Mouse (Mus musculus) frontal cortex, postnatal 36 days (tissue): ENCODE data around the gene Coro1b.
"Not testable (repeated sequence)": the region's sequence is repeated elsewhere in the genome, so short reads cannot be mapped to it uniquely, and the experiment has no call there.

ENCODE experiments used
- DNase-seq, 2 experiments: peaks; one replicate each; pipeline ENCODE4 v3.0.0; 2022; ENCODE audit warnings: low spot score in 2 of 2

The Coro1b gene

GRCm38 (mm10) chr19:4120496-4120895 is 27.9 kb upstream of the Coro1b start:
- no peak for DNase-seq

- DNase-seq: peak; percentile 97 to 98
Measured at GRCm38 (mm10) chr19:4121097-4121805, 27.2 kb upstream of the Coro1b start.

GRCm38 (mm10) chr19:4121896-4122295 is 26.5 kb upstream of the Coro1b start:
- not testable (repeated sequence) for DNase-seq

GRCm38 (mm10) chr19:4122411-4123370 is 25.7 kb upstream of the Coro1b start:
- no peak for DNase-seq

- no peak for DNase-seq
Measured at GRCm38 (mm10) chr19:4124432-4124831, 24.0 kb upstream of the Coro1b start.

- peak in 1 of 2 experiments; percentile 43 for DNase-seq
Measured at GRCm38 (mm10) chr19:4125268-4125667, 23.2 kb upstream of the Coro1b start.

- peak; percentile 96 to 97 for DNase-seq
Measured at GRCm38 (mm10) chr19:4125741-4126696, 22.4 kb upstream of the Coro1b start, which contains the start of gene Aip. TSS of gene Aip (minus strand) at chr19:4125858.

- DNase-seq: no peak
Measured at GRCm38 (mm10) chr19:4126759-4127495, 21.5 kb upstream of the Coro1b start.

- no peak for DNase-seq
Measured at GRCm38 (mm10) chr19:4129462-4129861, 19.0 kb upstream of the Coro1b start.

GRCm38 (mm10) chr19:4130106-4130505 is 18.3 kb upstream of the Coro1b start:
- no peak for DNase-seq

GRCm38 (mm10) chr19:4131075-4131474 is 17.3 kb upstream of the Coro1b start:
- DNase-seq: no peak

GRCm38 (mm10) chr19:4131768-4132167 is 16.7 kb upstream of the Coro1b start:
- DNase-seq: no peak

- DNase-seq: no peak
Measured at GRCm38 (mm10) chr19:4134354-4134753, 14.1 kb upstream of the Coro1b start.

GRCm38 (mm10) chr19:4135229-4135962 is 13.0 kb upstream of the Coro1b start:
- not testable (repeated sequence) for DNase-seq

GRCm38 (mm10) chr19:4135963-4136345 is 12.5 kb upstream of the Coro1b start:
- DNase-seq: not testable (repeated sequence)

- no peak for DNase-seq
Measured at GRCm38 (mm10) chr19:4136463-4136862, 12.0 kb upstream of the Coro1b start.

- no peak for DNase-seq
Measured at GRCm38 (mm10) chr19:4137913-4138312, 10.5 kb upstream of the Coro1b start.

- DNase-seq: no peak
Measured at GRCm38 (mm10) chr19:4139446-4139845, 9.0 kb upstream of the Coro1b start, which contains the start of gene Gpr152. TSS of gene Gpr152 (plus strand) at chr19:4139787.

GRCm38 (mm10) chr19:4140147-4140546 is 8.3 kb upstream of the Coro1b start:
- DNase-seq: no peak
